Mouse (Mus musculus) adrenal gland, adult 18-20 months (tissue): Measurements from ENCODE around the gene Vmn1r3. TPM values are rescaled to one million over a fixed set of nuclear protein-coding genes. Genes with fewer than 3 reads are reported as not detected.
"Not testable (repeated sequence)": the region's sequence is repeated elsewhere in the genome, so short reads cannot be mapped to it uniquely, and the experiment has no call there.

Experiments
- DNase-seq, 2 experiments: peaks; one replicate each; pipeline ENCODE4 v3.0.0; 2021 to 2022; ENCODE audit warnings: low spot score in 2 of 2
- long read RNA-seq, 2 experiments: library from polyadenylated mRNA; stranded (forward); transcript quantifications; one replicate each; pipeline ENCODE4 v2.0.0; 2021
- total RNA-seq, 2 experiments: library from RNA; stranded (reverse); gene quantifications; 1 replicate in 1 of 2; 2 replicates in 1 of 2; pipeline ENCODE4 v1.2.3; 2021

Vmn1r3 gene
- total RNA-seq: not detected
- long read RNA-seq, experiment 1: 0 reads
- long read RNA-seq, experiment 2: 0 reads

- not testable (repeated sequence) for DNase-seq
Observed at GRCm38 (mm10) chr4:3185258-3185657, at the start of gene Vmn1r3. Gene Vmn1r3 (minus strand): TSS chr4:3185358.

GRCm38 (mm10) chr4:3232053-3232452, 46.9 kb upstream of the Vmn1r3 start:
- DNase-seq: peak in 1 of 2 experiments; percentile 49

- peak; percentile 54 to 64 for DNase-seq
Observed at GRCm38 (mm10) chr4:3230908-3231684, 45.9 kb upstream of the Vmn1r3 start.

- peak in 1 of 2 experiments; percentile 62 for DNase-seq
Observed at GRCm38 (mm10) chr4:3229532-3229931, 44.4 kb upstream of the Vmn1r3 start.

- peak in 1 of 2 experiments; percentile 28 for DNase-seq
Observed at GRCm38 (mm10) chr4:3228476-3228875, 43.3 kb upstream of the Vmn1r3 start.

- DNase-seq: no peak
Observed at GRCm38 (mm10) chr4:3227751-3228150, 42.6 kb upstream of the Vmn1r3 start.

- DNase-seq: no peak
Observed at GRCm38 (mm10) chr4:3226488-3226887, 41.3 kb upstream of the Vmn1r3 start.

- not testable (repeated sequence) for DNase-seq
Observed at GRCm38 (mm10) chr4:3225416-3225815, 40.3 kb upstream of the Vmn1r3 start.

- not testable (repeated sequence) for DNase-seq
Observed at GRCm38 (mm10) chr4:3224848-3225247, 39.7 kb upstream of the Vmn1r3 start.

- not testable (repeated sequence) for DNase-seq
Observed at GRCm38 (mm10) chr4:3223483-3224209, 38.5 kb upstream of the Vmn1r3 start.

- not testable (repeated sequence) for DNase-seq
Observed at GRCm38 (mm10) chr4:3216382-3216781, 31.2 kb upstream of the Vmn1r3 start.

GRCm38 (mm10) chr4:3213349-3213748, 28.2 kb upstream of the Vmn1r3 start:
- DNase-seq: not testable (repeated sequence)

- DNase-seq: not testable (repeated sequence)
Observed at GRCm38 (mm10) chr4:3209643-3210217, 24.6 kb upstream of the Vmn1r3 start.

- DNase-seq: peak in 1 of 2 experiments; percentile 36
Observed at GRCm38 (mm10) chr4:3176746-3177490, 8.2 kb downstream of the Vmn1r3 start.

- not testable (repeated sequence) for DNase-seq
Observed at GRCm38 (mm10) chr4:3176195-3176594, 9.0 kb downstream of the Vmn1r3 start.

GRCm38 (mm10) chr4:3175756-3176155, 9.4 kb downstream of the Vmn1r3 start:
- not testable (repeated sequence) for DNase-seq

- DNase-seq: not testable (repeated sequence)
Observed at GRCm38 (mm10) chr4:3174586-3174985, 10.6 kb downstream of the Vmn1r3 start.

- DNase-seq: not testable (repeated sequence)
Observed at GRCm38 (mm10) chr4:3167020-3167419, 18.1 kb downstream of the Vmn1r3 start, which contains the start of gene Vmn1r2. Gene Vmn1r2 (plus strand): TSS chr4:3167320.

- DNase-seq: peak in 1 of 2 experiments; percentile 46
Observed at GRCm38 (mm10) chr4:3165046-3165445, 20.1 kb downstream of the Vmn1r3 start.

- DNase-seq: not testable (repeated sequence)
Observed at GRCm38 (mm10) chr4:3164429-3164828, 20.7 kb downstream of the Vmn1r3 start.

- DNase-seq: not testable (repeated sequence)
Observed at GRCm38 (mm10) chr4:3153320-3153719, 31.8 kb downstream of the Vmn1r3 start.
